Mouse (Mus musculus): ENCODE measurements at regions not wholly inside any gene's neighbourhood (a gene's known extent, or its start where the extent isn't known, plus 50 kb on each side); places are given as distances from the start of the nearest gene placed in this dataset.

DNA sequence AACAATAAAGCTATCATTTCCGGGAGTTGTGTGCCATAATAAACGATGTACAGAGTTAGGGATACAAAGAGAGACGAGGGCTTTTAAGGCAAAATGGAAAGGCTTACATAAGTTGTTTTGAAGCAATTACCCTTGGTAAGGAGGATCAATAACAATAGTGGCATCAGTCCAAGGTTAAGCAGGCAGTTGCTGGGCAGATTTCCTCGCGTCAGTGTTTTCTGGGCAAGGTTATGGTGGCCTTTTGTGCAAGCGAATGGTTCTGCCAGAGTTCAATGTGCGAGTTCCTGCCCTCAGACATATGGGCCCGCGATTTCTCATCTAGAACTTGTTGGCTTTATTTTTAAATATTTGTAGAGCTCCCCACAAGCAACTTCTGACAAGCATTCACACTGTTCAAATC, 597.7 kb downstream of the Gm19410 start:
- no peak for DNase-seq (ENCODE audit: low spot score)

DNA sequence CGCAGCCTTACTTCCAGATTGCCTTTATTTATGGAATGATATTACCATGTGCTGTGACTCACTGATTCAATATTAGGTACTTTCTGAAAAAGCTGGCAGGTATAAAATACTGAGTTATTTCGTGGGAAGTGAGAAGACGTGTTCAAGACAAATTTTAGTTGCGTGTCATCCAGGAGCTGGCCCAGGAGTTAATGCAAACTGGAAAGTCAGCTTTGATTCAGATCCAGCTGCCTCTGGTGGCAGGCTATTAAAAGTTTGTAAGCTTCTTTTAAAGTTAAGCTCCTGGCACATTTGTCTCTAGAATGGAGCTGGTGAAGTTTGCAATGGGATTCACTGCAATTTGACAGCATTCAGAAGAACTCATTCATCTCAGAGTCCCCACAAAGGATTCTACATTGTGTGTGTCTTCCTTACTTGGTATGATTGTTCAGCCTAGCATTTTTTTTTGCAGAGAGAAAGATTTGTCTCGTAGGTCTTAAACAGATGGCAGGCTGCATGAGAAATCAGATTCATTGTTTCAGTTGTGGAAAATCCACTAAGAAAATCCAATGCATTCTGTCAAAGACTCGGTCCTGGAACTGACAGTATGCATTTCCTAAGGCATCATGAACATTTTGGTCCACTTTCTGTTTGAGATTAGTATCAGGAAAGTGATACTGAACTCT, 599.1 kb downstream of the Gm19410 start:
- no peak for DNase-seq (ENCODE audit: low spot score)

DNA sequence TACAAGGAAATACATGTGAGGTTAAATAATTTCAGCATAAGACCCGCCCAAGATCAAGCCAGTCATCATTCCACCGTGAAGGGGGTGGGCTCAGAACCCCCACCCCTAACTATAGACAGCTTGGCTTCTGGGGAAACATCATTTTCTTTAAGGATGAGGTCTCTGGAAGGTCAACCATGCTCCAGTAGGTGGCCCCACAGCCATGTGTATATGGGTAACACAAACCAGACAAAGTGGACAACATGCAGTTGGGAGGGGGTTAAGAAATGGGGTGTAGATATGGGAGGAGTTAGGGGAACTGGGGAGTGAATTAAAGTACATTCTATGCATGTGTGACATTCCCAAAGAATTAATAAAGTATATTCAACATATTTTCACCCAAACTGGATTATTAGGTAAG, 600.4 kb downstream of the Gm19410 start:
- peak; percentile 29 for DNase-seq (ENCODE audit: low spot score)

DNA sequence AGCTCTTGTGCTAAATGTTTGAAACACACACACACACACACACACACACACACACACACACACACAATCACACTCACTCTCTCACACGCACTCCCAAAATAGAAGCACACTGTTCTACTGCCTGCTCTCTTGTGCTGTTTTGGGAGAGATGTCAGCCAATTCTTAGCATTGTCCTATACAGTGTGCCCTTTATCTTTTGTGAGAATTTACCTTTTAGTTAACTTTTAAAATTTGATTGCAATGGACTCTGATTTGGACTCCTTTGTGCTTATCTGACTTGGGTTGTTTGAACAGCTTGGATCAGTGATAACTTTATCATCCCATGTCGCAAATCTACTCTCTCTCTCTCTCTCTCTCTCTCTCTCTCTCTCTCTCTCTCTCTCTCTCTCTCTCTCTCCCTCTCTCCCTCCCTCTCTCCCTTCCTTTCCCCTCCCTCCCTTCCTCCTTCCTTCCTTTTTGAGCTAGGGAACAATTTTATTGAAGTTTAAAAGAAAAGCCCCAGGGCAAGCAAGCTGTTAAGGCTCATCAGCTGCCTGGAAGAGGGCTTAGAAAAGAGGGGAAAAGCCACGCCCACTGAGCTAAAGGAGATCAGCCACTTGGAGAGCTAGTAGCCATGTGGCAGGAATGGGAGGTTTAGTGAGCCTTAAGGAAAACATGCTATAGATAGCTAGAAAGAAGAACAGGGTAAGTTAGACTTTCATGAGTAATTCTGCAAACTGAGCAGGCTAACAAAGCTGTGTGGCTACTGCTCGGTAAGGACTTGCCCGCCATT, 611.2 kb downstream of the Gm19410 start:
- no peak for DNase-seq (ENCODE audit: low spot score)

DNA sequence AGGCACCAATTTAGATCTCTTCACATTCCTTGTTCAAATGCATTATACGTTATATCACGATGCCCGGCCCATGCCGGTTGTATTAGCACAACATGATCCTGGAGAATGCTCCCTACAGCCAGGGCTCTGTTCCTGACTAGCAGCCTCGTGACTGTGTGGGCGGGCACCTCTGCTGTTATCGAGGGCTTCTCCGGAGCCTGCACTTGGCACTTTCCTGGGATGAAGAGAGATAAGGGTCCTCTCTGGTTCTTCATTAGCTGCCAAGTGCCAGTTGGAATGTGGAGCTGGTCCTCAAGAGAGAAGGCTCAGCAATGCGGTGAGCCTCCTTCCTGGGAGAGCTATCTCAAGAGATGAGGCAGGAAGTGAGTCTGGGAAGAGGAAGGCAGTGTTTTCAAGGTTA, 598.9 kb upstream of the AI429214 start:
- DNase-seq (ENCODE audit: low spot score), result no peak

DNA sequence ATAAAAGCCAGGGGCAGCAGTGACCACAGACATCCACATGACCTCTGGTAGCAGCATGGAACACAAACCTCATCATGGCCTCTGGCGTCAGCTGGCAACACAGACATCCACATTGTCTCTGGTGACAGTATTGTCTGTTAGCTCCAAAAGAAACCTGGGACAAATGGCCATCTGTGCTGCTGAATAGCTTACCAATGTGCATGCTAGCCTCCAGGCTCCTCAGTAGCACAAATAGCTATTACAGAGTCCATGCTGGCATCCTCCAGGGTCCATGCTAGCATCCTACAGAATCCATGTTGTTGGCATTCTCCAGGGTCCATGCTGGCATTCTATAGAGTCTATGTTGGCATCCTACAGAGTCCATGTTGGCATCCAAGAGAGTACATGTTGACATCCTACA, 596.9 kb upstream of the AI429214 start:
- no peak for DNase-seq (ENCODE audit: low spot score)

DNA sequence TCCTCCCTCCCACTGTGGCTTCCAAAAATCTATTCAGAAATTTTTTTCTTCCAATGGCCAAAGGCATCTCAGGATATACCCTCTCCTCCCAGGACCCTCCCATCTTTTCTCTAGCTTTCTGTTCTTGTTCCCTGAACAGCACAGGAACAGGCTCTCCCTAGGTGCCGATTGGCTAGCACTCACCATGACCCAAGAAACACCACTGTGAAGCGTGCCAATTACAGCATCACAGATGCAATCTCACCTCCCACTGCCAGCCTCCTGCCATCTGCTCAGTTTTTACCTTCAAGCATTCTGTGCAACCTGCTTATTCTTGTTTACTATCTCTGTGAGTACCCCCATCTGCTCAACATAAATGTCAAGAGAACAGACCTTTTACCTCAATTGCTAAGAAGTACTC, 586.7 kb upstream of the AI429214 start:
- no peak for DNase-seq (ENCODE audit: low spot score)

All from adipocyte (in vitro differentiated cells).